Mouse (Mus musculus) cortical plate, adult 2 months (tissue): ENCODE results near the gene 4930402F06Rik.

Experiments
- CTCF ChIP-seq: fragments of 200-500 bp; IDR thresholded peaks from 2 replicates; pipeline ENCODE4 v1.5.1; 2011; ENCODE audit warnings: mild to moderate bottlenecking, control low read depth, low read length; ENCODE audit not compliant: insufficient read depth; ENCODE audit errors: extremely low read depth
- POLR2A ChIP-seq: fragments of 200-500 bp; IDR thresholded peaks from 2 replicates; pipeline ENCODE4 v1.6.1; 2011; ENCODE audit warnings: mild to moderate bottlenecking, low read length, control low read depth; ENCODE audit not compliant: insufficient read depth; ENCODE audit errors: extremely low read depth

DNA sequence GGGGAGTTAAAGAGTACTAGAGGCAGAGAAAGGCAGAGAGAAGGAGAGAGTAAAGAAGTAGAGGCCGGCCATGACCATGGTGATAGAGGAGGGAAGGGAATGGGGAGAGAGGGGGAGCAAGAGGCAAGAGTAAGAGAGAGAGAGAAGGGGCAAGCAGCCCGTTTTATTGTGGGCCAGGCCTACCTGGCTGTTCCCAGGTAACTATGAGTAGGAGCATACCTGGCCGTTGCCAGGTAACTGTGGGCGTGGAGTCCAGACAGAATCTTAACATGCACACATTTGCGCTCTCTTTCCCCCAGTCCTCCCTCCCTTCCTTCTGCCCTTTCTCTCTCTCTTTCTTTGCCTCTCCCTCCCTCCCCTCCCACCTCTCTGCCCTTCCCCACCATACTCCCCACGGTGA is 10.3 kb upstream of the 4930402F06Rik start:
- no peak for TF ChIP-seq CTCF
- no peak for TF ChIP-seq POLR2A
